In genomic region chr13:69687023-69687422, GRCm38 (mm10) we compare ENCODE assay signal across 13 mouse cellular contexts. TPM values are rescaled to one million over a fixed set of nuclear protein-coding genes. Genes with fewer than 3 reads are reported as not detected.
DNase-seq lines count a peak whose midpoint lies in the region; TF ChIP-seq lines count a peak whose summit lies in the region.
"Had no signal": no experiment of that assay in that cellular context is flagged by ENCODE, and none has a peak within 500 bp of the region (broad histone marks: within the 10 kb centered on the region; RNA-seq: fewer than 3 reads in every experiment).

No protein-coding gene starts in this region.

- intact Hi-C loops in gastrocnemius, adult 2 months (cut with DNase I), result no loop called here

- DNase-seq in gastrocnemius, adult 2 months, result no peak
- no peak for DNase-seq in gastrocnemius, postnatal 4 days (ENCODE audit: low spot score in 2 of 2)
- peak in 1 of 2 experiments; percentile 35 for DNase-seq in layer of hippocampus, adult 2 months (ENCODE audit: low spot score in 2 of 2)
- no peak for DNase-seq in layer of hippocampus, adult 9-10 months (ENCODE audit: low spot score)
- DNase-seq in right cerebral cortex, postnatal 14 days, result peak; percentile 26
- no peak for DNase-seq in right cerebral cortex, adult 18-20 months
- no peak for DNase-seq in frontal cortex, postnatal 36 days (ENCODE audit: low spot score in 2 of 2)
- DNase-seq in thymus, postnatal 10 days (ENCODE audit: low spot score in 2 of 2), result no peak
- DNase-seq: cerebellum, adult 11 months; lung, adult 18-20 months had no signal

- H3K4me3 ChIP-seq in gastrocnemius, adult 2 months, result no peak overlapping the region
- no peak overlapping the region for H3K4me3 ChIP-seq in layer of hippocampus, adult 2 months
- H3K4me3 ChIP-seq: embryonic facial prominence, embryonic 13.5 days; hindbrain, embryonic 13.5 days; neural tube, embryonic 12.5 days had no signal

- no peak overlapping the region for H3K27ac ChIP-seq in gastrocnemius, adult 2 months
- no peak overlapping the region for H3K27ac ChIP-seq in layer of hippocampus, adult 2 months
- H3K27ac ChIP-seq: embryonic facial prominence, embryonic 13.5 days; hindbrain, embryonic 13.5 days; neural tube, embryonic 12.5 days had no signal

- peak; percentile 27 for TF ChIP-seq CTCF in gastrocnemius, adult 2 months (IDR thresholded peaks at IDR 0.05)
- TF ChIP-seq CTCF in layer of hippocampus, adult 2 months (conservative IDR thresholded peaks at IDR 0.05), result peak; percentile 69

RNA-seq across cellular contexts. Expression of gene Ube2ql1, which starts 52.7 kb away (rescaled TPM):
- 1 to 10 TPM in 1 of 2 experiments, under 1 TPM in 1; 0.64 to 1.3 TPM for total RNA-seq in gastrocnemius, adult 2 months (2021)
- under 1 TPM; 0.29 to 0.31 TPM for total RNA-seq in gastrocnemius, postnatal 4 days (2021)
- total RNA-seq in layer of hippocampus, adult 2 months (2021), result 100 to 1,000 TPM; 187 to 203 TPM

Comparison
In these comparisons a context has a peak if more than half of its experiments do, and no peak if none do; other contexts are left out.
1. RNA of gene Ube2ql1, which starts 52.7 kb away (total RNA-seq): 187 to 203 TPM in layer of hippocampus, adult 2 months; 0.64 to 1.3 TPM in gastrocnemius, adult 2 months and 0.29 to 0.31 TPM in gastrocnemius, postnatal 4 days; every median in the first group is over 10 times any median in the second.